Mouse (Mus musculus): ENCODE data around the gene Thbd.

DNA sequence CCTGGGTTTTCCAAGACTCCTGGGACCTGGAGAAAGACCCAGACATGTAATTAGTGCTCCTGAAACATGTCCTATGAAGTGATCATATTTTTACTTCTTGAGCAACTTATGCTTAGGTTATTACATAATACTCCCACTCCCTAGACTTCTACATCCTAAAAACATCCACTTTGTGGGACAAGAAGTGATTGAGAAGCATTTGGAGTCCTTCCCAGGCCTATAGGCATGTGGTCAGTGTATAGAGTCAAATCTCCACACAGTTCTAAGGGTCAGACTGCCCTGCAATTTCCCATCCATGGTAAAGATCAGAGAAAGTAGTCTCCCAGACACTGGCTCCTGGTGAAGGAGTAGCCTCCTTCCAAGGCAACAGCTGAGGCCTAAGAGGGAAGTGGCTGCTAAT, 47.4 kb upstream of the Thbd start:
- TF ChIP-seq CTCF (IDR thresholded peaks at IDR 0.05) (no peak), EP300 (IDR thresholded peaks at IDR 0.05) (no peak)

All from lung, postnatal 0 days (tissue).